Mouse (Mus musculus) urinary bladder, postnatal 10 days (tissue): ENCODE data around the gene Ndufs3.
A peak's percentile ranks its signal among the peaks of the same experiment; 100 is the strongest.
"Not testable (repeated sequence)": the region's sequence is repeated elsewhere in the genome, so short reads cannot be mapped to it uniquely, and the experiment has no call there.

ENCODE experiments used
- DNase-seq: peaks from one replicate; pipeline ENCODE4 v3.0.0; 2022; ENCODE audit warnings: low spot score

Ndufs3 gene

DNA sequence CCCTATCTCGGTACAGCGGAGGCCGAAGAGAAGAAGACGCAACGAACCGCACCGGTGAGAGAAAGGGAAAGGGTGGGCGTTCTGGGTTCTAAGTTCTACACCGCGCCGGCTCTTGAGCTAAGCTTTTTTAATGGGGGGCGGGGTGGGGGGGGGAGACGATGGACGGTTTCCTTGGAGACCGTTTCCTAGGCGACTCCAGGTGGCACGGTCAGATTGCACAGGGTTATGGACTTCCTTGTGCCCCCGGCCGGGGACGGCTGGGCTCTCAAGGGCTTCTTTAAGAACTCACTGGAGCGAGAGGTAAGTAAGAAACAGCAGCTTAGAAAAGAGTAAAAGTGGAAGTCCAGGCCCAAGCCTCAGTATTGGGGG lies 213 bp upstream of the Ndufs3 start:
- DNase-seq: no peak

DNA sequence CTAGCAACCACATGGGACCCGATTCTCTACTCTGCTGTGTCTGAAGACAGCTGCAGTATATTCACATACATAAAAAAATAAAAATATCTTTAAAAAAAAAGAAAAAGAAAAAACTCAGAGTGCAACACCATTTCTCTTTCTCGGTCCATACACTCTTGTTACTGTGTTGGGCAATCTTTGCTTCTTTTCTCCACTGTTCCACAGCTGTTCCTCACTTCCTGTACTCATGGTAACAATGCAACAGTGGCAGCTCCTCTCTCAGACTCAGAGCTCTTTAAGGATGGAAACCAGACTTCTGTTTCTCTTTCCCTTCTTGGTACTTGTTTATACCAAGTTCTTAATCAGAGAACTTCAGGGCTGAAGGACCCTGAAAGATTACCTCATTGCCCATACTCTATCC lies 1.2 kb downstream of the Ndufs3 start:
- no peak for DNase-seq

DNA sequence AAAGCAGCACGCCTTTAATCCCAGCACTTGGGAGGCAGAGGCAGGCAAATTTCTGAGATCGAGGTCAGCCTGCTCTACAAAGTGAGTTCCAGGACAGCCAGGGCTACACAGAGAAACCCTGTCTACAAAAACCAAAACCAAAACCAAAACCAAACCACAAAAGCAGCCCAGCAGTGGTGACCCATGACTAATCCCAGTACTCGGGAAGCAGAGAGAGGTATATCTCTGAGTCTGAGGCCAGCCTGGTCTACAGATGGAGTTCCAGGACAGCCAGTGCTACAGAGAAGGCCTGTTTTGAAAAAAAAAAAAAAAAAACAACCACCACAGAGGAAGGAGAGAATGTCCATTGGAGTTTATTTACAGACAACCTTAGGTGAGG lies 10.3 kb downstream of the Ndufs3 start:
- DNase-seq: not testable (repeated sequence)

DNA sequence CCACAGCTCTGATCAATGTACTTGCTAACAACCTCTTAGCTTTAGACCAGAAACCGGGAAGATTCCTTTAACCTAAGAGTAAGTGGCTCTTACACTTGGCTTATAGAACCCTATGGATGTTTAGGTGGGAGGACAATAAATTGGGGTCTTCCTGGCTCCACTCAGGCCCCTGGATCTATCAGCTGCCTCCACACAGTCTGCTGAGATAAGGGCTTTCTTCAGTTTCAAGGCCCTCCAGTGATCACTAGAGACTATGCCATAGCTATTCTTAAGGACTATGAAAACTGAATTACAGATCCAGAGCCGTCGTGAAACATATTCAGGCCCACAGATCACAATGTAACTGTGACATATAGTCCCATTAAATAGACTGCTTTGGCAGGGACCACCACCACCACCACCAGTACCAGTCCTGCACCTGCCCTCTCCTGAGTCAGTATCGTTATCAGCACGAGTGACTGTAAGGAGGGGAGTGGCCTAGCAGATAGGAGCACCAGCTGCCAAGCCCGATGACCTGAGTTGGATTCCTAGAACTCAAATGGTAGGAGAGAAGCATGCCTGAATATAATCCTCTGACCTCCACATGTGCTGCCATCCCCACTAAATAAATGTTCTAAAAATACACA lies 10.8 kb downstream of the Ndufs3 start:
- no peak for DNase-seq

DNA sequence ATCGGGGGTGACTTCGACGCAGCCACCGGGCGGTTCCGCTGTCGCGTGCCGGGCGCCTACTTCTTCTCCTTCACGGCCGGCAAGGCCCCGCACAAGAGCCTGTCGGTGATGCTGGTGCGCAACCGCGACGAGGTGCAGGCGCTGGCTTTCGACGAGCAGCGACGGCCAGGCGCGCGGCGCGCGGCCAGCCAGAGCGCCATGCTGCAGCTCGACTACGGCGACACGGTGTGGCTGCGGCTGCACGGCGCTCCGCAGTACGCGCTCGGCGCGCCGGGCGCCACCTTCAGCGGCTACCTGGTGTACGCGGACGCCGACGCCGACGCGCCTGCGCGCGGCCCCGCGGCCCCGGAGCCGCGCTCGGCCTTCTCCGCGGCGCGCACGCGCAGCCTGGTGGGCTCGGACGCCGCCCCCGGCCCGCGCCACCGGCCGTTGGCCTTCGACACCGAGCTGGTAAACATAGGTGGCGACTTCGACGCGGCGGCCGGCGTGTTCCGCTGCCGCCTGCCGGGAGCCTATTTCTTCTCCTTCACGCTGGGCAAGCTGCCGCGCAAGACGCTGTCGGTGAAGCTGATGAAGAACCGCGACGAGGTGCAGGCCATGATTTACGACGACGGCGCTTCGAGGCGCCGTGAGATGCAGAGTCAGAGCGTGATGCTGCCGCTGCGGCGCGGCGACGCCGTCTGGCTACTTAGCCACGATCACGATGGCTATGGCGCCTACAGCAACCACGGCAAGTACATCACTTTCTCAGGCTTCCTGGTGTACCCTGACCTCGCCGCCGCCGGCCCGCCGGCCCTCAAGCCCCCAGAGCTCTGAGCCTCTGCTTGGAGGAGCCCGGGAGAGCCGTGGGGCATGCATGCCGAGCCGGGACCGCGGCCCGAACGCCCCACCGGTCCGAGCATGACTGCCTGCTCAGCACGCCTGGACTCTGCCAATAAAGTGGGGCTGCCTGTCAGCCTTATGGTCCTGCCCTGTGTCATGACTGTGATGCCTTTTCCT lies 14.8 kb downstream of the Ndufs3 start:
- DNase-seq: no peak

DNA sequence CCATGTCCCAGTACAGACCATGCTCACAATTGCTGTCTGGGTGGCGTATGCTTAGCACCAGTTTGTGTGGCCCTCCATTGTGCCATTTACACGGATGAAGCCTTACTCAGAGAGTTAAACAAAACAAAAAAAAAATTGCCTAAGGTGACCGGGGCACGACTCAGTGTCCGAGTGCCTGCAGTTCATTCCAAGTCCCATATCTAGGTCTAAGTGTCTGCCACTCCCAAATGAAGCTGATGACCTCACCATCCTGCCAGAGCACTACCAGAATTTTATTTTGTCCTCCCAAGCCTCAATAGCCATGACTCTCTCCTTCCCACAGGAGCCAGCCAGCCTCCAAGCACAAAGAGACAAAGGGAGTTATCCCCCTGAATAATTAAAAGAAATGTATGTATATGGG lies 17.0 kb downstream of the Ndufs3 start:
- no peak for DNase-seq

DNA sequence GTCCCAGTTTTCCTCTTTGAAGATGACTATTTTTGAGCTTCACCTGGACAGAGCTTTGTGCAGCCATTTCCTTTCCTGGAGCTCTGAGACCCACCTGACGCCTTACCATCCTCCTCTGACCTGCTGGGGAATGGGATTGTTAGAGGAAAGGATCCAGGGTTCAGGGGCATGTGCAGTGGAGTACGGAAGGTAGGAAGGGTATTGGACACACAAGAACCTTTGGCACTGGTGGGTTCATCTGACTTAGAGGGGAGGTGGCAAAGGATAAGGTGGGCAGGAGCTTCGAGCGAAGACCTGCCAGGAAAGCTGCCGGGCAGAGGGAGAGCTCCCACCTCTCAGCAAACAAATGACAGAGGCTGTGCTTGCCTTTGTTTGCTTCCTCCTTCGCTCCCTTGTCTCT lies 18.2 kb downstream of the Ndufs3 start:
- DNase-seq: no peak

DNA sequence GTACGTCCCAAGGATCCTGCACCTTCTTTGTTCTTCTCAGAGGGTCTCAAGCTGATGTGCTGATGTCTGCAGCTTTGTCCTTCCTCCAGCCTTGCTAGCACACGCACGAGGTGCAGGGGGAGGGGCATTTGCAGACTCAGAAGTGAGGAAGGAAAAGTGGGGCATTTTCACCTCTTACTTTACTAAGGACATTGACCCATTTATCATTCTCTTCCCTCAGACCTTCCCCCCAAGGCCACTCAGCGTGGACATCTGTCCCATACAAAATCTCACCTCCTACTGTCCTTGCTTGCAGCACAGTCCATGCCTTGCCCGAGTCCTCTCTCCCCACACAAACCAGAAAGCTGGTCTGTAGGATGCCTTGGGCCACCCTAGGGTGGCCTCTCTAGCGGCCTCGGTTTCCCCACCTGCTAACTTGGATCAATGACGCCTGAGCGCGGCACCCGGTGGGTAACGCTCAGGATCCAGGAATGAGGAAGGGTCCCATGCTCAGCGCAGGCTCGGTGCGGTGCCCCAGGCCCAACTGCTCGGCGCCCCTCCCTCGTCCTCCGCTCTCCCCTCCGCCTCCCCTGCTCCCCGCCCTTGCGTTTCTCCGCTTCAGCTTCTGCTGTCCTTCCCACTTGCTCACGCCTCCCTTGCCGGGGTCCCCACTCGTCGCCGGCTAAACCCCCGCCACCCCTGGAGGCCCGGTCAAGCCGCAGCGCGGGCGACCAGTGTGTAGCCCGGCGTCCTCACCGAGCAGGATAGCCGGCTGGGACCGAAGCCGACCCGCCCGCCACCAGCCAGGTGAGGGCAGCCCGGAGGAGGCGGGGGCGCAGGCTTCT lies 19.2 kb downstream of the Ndufs3 start, which contains the start of gene C1qtnf4:
Gene C1qtnf4 (plus strand): TSS at position 643 of the 824 bp plus-strand sequence.
- no peak for DNase-seq

DNA sequence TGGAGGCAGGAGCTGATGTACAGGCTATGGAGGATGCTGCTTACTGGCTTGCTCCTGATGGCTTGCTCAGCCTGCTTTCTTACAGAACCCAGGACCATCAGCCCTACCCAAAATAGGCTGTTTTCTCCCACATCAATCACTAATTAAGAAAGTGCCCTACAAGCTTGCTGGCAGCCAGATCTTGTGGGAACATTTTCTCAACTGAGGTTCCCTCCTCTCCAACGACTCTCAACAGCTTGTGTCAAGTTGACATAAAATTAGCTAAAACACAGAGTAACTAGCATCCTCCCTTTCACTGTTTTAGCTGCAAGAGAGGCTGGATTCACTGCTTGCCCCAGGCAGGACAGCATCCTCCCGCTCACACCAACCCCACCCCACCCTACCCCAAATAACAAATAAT lies 22.8 kb downstream of the Ndufs3 start:
- no peak for DNase-seq

DNA sequence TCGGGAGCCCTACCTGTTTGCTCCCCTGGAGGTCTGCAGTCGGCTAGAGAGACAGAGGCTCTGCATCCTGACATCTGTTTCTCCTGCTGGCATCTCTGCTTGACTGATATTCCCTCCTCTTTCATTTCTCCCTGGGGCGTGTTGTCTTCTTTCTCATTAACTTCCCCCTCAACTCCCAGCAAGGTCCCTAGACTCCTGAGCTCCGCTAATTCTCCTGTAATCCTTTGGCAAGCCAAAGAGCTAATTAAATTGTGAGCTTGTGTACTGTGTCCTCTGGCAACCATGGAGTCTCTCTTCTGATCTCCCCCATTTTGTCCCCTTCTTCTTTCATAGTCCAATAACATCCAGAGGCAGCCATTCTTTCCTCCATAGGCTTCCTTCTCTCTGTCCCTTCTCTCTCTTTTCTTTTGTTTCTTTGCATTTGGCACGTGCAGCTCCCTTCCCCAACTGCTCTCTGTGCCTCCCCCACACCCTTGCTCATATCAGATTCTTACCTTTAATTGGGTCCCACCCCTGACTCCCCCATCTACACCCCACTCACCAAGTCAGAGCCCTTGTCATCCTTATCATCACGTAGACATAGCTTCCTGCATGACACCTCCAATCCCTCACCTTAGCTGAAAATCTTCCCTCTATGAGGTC lies 24.4 kb downstream of the Ndufs3 start:
- no peak for DNase-seq

DNA sequence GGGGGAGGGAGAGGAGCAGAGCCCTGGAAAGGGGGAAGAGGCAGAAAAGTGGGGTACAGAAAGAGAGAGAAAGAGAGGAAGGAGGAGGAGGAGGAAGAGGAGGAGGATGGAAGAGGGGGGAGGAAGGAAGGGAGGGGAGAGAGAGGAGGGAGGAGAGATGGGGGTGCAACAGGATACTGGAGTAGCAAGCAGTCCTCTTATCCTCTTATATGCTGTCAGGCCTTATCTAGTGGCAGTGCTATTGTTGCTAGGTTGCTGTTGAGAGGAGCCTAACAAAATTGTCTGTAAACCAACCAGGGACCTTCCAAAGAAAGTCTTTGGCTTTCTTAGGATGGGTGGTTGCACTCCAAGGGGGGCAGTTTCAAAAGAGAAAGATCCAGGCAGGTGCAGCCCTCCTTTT lies 25.2 kb downstream of the Ndufs3 start:
- DNase-seq: no peak

DNA sequence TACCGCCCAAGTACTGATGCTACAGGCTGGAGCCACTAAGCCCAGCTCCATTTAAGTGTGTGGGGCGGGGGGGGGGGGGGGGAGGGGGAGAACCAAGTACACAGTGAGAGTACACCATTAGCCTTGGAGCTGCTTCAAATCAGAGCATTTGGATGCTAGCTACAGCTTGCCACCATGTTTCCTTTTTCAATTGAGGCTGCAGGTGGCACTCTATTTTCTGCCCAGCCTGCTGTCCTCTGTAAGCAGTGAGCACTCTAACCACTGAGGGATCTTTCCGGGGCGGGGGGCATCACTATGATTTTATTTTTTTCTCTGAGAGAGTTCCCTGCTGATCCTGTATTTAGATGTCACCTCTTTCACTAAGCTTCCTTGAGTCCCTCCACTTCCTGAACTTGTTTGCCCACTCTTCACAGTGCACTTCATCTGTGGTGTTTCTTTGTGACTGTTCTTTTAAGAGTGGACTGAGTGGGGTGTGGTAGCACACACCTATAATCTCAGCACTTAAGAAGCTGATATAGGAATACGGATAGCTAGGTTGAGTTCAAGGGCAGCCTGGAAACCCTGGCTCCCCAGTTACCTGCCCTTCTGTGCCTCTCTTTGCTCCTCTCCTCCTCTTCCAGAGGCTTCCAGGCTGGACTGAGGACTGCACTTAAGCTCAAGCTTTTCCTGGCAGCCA lies 26.9 kb downstream of the Ndufs3 start:
- no peak for DNase-seq

DNA sequence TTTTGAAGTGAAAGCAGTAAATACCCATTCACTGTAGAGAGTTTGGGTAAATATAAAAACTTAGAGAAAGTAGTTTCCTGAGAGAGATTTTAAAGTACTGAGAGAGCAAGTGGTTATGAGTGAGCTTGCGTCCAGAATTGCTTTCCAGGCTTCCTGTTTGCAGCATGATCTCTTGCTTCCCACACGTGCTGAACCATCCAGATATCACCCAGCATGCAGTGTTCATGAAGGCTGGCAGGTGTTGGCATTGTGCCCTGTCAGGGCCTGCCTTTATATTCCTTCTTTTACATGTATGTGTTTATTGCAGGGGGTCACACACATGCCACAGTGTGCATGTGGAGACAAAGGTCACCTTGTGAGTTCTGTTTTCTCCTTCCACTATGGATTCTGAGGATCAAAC lies 29.4 kb downstream of the Ndufs3 start:
- no peak for DNase-seq

DNA sequence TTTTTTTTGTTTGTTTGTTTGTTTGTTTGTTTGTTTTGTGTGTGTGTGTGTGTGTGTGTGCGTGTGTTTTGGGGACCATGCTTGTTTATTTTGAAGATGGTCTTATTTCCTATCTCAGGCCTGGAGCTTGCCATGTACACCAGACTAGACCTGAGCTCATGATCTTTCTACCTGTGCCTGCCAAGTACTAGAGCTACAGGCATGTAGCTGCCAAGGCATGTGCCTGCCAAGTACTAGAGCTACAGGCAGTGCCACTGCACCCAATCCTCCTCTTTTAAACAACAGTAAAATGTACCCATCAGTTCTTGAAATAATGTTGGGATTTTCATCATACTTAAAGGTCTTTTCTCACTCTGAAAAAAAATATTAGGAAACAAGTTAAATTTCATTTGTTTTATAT lies 30.6 kb downstream of the Ndufs3 start:
- DNase-seq: no peak

DNA sequence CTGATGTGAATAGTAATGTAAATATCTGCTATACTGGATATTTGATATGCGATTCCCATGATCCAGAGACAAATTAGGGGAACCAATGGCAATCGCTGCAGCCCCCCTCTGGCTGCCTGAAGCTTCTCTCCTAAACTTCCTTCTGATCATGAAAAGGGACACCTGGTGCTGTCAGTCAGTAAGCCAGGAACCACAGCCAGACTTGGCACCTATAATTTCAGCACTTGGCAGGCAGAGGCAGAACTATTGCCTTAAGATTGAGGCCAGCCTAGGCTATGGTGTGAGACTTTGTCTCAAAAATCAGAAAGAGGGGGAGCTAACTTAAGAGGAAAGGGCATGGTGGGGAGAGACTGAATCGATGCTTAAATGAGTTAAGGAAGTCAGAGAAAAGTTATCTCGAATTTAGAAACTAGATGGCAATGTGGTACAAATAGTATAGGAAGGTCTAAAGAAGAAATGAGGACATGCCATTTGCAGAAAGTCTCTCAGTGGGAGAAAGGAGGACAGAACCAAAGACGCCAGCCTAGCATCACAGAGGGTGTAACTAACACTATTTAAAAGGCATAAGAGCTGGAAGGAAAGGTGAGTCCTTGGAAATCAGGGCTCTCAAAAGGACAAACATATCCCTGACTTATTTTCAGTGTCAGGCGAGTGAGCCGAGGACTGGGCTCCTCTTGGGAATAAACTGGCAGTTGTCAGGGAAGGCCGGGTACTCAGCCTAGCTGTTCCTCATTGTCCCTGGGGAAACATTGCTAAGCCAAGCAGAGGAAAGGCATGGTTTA lies 33.3 kb downstream of the Ndufs3 start:
- no peak for DNase-seq

DNA sequence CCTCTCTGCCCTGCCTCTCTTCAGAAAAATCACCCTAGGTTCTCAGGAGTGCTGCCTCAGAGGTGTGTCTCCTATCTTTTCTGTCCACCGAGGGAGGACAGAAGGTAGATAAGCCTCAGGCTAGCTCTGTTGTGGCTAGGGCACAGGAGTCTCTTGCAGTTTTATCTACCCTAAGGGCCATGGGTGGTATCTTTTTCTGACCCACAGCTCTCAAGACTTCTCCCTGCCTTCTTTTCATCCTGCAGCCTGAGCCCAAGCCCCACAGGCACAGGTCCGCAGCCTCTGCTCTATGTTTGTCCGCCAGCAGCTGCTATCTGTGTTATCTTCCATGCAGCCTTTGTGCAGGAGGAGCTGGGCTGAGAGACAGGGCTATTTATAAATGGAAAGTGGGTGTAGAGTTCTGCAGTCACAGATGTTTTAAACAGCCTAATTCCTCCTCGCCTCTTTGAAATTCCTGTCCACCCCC lies 34.5 kb downstream of the Ndufs3 start:
- DNase-seq: no peak

DNA sequence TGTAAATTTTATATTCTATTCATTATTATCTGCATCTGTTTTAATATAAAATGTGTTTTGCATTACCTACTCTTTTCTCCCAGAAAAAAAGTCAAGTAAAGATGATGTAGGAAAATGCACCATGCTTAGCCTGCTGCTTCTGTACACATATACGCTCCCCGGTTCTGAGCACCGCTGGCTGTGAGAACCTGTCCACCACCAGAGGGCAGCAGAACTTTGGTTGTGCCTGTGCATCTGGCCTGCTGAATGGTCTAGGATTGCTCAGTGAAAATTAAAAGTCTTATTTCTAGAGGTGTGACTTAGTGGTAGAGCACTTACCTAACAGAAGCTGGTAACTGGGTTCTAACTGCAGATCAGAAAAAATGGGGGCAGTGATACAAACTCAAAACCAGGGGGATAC lies 38.1 kb downstream of the Ndufs3 start:
- DNase-seq: peak; percentile 38

DNA sequence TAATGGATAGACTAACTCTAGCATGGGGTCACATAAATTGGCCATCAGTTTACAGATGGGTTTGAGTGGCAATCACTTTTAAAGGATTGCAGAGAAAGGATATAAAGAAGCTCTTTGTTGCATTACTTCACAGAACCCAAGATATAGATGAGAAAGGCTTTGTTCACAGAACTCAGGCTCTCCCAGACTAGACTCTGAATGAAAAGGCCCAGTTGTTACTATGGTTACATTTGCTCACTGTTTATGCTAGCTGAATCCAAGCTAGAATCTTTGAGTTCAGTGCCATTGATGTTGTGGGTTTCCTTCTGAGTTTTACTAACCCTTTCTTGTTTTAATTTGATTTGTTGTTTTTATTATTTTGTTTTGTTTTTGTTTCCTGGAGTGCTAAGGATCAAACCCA lies 40.4 kb downstream of the Ndufs3 start:
- no peak for DNase-seq

DNA sequence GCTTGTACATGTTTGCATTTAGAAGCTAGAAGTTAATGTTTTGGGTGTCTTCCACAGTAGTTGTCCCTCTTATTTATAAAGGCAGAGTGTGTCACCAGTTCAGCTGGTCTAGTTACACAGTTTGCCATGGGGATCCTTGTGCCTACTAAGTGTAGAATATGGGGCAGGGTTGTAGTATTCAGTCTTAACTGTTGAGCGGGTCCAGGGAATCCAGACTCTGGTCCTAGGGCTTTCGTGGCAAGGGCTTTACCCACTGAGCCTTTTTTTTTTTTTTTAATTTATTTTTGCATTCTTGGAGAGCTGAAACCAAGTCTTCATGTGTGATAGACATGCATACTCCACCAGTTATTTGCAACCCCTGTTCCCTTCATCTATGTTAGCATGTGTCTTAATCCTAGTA lies 43.1 kb downstream of the Ndufs3 start:
- no peak for DNase-seq

DNA sequence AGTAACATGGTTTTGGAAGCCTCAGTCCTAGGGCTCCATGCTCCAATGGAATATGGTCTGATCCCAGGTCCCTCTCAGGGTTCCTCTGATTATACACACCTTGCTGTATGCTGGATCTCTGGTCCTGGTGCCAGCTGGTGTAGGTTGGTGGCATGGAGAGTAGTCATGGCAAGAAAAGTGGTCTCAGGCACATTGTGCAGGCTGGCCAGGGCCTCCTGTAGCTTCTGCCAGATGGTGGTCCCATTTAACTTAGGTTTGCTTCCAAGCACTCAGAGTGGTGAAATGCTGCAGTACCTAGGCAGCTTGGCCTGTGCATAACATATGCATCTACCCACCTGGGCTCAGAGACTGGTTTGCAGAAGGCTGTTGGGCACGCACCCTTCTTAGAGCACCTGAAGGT lies 54.2 kb downstream of the Ndufs3 start:
- DNase-seq: no peak

DNA sequence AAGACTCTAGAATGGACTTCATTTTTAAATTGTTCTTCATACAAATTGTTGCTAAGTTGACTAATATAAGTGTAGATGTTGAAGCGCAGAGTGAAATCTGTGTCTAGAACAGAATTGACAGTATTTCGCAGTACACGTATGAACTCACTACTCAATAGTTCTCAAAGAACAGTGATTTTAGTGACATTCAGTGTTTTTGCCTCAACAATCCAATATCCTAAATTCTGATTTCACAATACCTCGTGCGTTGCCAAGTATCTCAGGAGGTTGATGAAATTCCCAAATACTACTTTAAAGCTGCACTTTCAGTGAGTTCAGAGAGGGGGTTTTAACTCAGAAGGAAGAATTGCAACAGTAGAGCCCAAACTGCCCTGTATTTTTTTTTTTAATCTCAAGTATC lies 56.3 kb downstream of the Ndufs3 start:
- no peak for DNase-seq
